Mouse (Mus musculus): ENCODE data around the gene Ube2q1. TPM values are rescaled to one million over a fixed set of nuclear protein-coding genes. Genes with fewer than 3 reads are reported as not detected.
"Not testable (repeated sequence)": the region's sequence is repeated elsewhere in the genome, so short reads cannot be mapped to it uniquely, and the experiment has no call there.

The Ube2q1 gene
- total RNA-seq, 2 experiments from 2014 or later, result 83.9 to 90.7 TPM

DNA sequence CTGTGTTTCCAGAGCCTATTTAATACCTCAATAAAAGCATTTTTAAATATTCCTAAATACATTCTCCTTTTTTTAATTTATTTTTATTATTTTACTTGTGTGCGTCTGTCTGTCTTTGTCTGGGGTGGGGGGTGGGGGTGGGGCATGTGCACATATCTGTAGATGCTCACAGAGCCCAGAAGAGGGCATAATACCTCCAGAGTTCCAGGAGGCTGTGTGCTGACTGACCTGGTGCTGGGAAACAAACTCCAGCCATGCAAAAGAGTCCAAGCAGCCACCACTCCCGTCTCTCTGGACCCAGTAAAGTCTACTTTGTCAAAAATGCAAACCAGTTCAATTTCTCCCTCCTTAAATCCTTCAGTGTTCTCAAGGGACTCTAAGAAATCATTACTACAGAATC is 21.2 kb downstream of the Ube2q1 start:
- TF ChIP-seq CTCF (IDR thresholded peaks at IDR 0.05), result no peak; the same call in 1 of the 2 replicates
- Histone ChIP-seq H3K27ac (no peak overlapping the region), H3K4me3 (no peak overlapping the region)
- intact Hi-C loops (cut with DNase I), result no loop called here
- no peak for DNase-seq (ENCODE audit: extremely low spot score in 1 of 2, low spot score in 2 of 2)

GRCm38 (mm10) chr3:89795746-89796145 is 22.3 kb downstream of the Ube2q1 start:
- Histone ChIP-seq H3K4me3 (no peak overlapping the region), H3K27ac (no peak overlapping the region)
- TF ChIP-seq CTCF (IDR thresholded peaks at IDR 0.05), result no peak; the same call in 1 of the 2 replicates
- intact Hi-C loops (cut with DNase I), result no loop called here
- no peak for DNase-seq (ENCODE audit: extremely low spot score in 1 of 2, low spot score in 2 of 2)

GRCm38 (mm10) chr3:89796358-89796757 is 22.9 kb downstream of the Ube2q1 start:
- TF ChIP-seq CTCF (IDR thresholded peaks at IDR 0.05), result no peak
- Histone ChIP-seq H3K27ac (no peak overlapping the region), H3K4me3 (no peak overlapping the region)
- no peak for DNase-seq (ENCODE audit: extremely low spot score in 1 of 2, low spot score in 2 of 2)
- intact Hi-C loops (cut with DNase I), result no loop called here

DNA sequence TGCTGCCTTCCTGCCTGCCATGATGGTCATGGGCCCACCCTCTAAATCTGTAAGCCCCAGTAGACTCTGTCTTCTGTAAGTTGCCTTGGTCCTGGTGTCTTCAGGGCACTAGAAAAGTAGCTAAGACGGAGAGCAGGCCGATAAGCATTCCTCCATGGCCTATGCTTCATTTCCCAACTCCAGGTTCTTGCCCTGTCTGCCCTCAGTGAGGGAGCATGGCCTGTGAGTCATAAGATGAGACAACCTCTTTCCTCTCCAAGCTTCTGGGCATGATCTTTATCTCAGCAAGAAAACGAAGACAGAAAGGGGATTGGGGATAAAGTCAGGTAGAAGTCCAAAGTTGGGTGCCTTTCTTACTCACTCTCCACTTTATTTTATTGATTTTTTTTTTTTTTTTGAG is 25.1 kb downstream of the Ube2q1 start:
- no peak overlapping the region for H3K4me3 ChIP-seq
- intact Hi-C loops (cut with DNase I), result no loop called here
- TF ChIP-seq CTCF (IDR thresholded peaks at IDR 0.05), result no peak
- DNase-seq (ENCODE audit: extremely low spot score in 1 of 2, low spot score in 2 of 2), result no peak
- no peak overlapping the region for H3K27ac ChIP-seq

DNA sequence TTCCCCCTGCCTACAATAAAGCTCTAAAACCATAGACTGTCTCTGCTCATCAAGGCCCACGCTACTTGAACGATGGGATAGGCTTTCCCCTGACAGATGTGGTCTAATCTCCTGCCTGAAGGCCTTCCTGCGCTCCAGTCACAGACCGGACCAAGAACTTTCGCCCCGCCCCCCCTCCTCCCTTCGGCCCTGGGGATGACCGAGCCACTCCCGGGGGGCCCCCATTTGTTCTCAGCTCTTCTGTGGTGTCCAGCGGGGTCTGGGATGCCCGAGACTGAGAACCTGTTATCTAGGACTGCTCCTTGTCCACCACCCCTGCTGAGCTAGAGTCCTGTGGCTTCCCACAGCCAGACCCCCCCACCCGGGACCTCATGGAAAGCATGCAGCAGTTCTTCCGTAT is 26.1 kb downstream of the Ube2q1 start:
- Histone ChIP-seq H3K4me3 (no peak overlapping the region), H3K27ac (no peak overlapping the region)
- TF ChIP-seq CTCF (IDR thresholded peaks at IDR 0.05), result no peak
- no peak for DNase-seq (ENCODE audit: extremely low spot score in 1 of 2, low spot score in 2 of 2)
- intact Hi-C loops (cut with DNase I), result no loop called here

DNA sequence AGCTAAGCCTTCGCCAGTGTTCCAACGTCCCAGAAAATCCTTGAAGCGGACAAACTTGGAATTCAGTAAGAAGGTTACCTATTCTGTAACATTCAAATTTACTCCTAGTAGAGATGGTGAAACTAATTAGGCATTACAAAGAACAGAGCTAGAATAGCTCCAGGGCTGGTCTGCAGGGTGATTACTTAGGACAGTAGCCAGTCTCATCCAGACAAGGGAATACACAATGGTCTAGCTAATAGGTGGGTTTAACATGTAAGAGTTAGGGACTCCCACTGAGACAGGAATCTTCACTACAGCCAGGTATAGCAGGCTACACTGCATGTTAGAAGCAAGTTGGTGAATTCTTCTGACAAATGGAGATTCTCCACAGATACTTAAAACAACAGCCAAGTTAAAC is 26.7 kb downstream of the Ube2q1 start:
- DNase-seq (ENCODE audit: extremely low spot score in 1 of 2, low spot score in 2 of 2); H3K27ac ChIP-seq; intact Hi-C loops (cut with DNase I); H3K4me3 ChIP-seq: not testable (repeated sequence)

GRCm38 (mm10) chr3:89800774-89801506 is 27.5 kb downstream of the Ube2q1 start:
- DNase-seq (ENCODE audit: extremely low spot score in 1 of 2, low spot score in 2 of 2), result no peak
- H3K27ac ChIP-seq, result no peak overlapping the region
- TF ChIP-seq CTCF (IDR thresholded peaks at IDR 0.05), result no peak
- intact Hi-C loops (cut with DNase I), result no loop called here
- H3K4me3 ChIP-seq, result no peak overlapping the region

- no peak overlapping the region for H3K27ac ChIP-seq
- no peak for DNase-seq (ENCODE audit: extremely low spot score in 1 of 2, low spot score in 2 of 2)
- no peak overlapping the region for H3K4me3 ChIP-seq
- TF ChIP-seq CTCF (IDR thresholded peaks at IDR 0.05), result no peak
- intact Hi-C loops (cut with DNase I), result no loop called here
Measured at GRCm38 (mm10) chr3:89801507-89801847, 28.1 kb downstream of the Ube2q1 start.

DNA sequence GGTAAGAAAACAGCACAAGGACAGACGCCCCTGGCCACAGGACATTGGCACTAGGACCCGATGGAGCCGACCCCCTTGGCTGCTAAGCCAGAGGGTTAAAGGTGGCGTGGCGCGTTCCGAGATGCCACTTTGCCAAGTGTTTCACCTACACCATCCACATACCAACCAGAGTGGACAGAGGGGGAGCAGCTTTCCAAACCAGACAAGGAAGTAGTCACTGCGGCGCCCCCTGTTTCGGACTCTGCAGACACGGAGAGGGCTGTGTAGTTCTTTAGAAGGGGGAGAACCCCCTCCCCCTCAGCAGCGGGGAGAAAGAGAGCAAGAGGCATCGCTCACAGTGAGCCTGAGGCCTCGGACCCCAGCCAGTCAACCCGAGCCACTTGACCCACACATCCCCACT is 29.5 kb downstream of the Ube2q1 start:
- Histone ChIP-seq H3K4me3 (no peak overlapping the region), H3K27ac (no peak overlapping the region)
- no peak for TF ChIP-seq CTCF (IDR thresholded peaks at IDR 0.05)
- intact Hi-C loops (cut with DNase I), result no loop called here
- no peak for DNase-seq (ENCODE audit: extremely low spot score in 1 of 2, low spot score in 2 of 2)

- no peak for TF ChIP-seq CTCF (IDR thresholded peaks at IDR 0.05)
- intact Hi-C loops (cut with DNase I), result no loop called here
- H3K27ac ChIP-seq, result no peak overlapping the region
- H3K4me3 ChIP-seq, result no peak overlapping the region
- DNase-seq (ENCODE audit: extremely low spot score in 1 of 2, low spot score in 2 of 2), result no peak
Measured at GRCm38 (mm10) chr3:89805179-89805578, 31.8 kb downstream of the Ube2q1 start.

GRCm38 (mm10) chr3:89806751-89807150 is 33.3 kb downstream of the Ube2q1 start:
- DNase-seq (ENCODE audit: extremely low spot score in 1 of 2, low spot score in 2 of 2), result no peak
- no peak overlapping the region for H3K4me3 ChIP-seq
- TF ChIP-seq CTCF (IDR thresholded peaks at IDR 0.05), result peak; percentile 10
- H3K27ac ChIP-seq, result no peak overlapping the region
- intact Hi-C loops (cut with DNase I), result no loop called here

- DNase-seq (ENCODE audit: extremely low spot score in 1 of 2, low spot score in 2 of 2), result no peak
- Histone ChIP-seq H3K4me3 (no peak overlapping the region), H3K27ac (no peak overlapping the region)
- intact Hi-C loops (cut with DNase I), result no loop called here
- no peak for TF ChIP-seq CTCF (IDR thresholded peaks at IDR 0.05)
Measured at GRCm38 (mm10) chr3:89807171-89807570, 33.8 kb downstream of the Ube2q1 start.

DNA sequence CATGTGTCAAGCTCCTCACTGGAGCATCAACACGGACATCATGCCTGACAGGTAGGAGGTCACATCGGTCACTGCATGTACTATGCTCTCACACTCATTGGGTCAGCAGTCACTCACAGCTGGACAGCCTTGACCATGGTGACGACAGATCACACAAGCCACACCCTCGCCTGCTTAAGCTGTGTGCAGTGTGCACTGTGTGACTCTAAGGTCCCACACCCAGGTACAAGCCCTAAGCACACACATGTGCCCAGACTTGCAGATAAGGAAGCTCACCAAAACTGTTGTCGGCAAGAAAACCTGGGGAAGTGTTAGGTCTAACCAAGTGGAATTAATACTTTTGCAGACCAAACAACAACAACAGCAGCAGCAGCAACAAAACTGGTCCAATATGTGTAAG is 34.5 kb downstream of the Ube2q1 start:
- no peak for DNase-seq (ENCODE audit: extremely low spot score in 1 of 2, low spot score in 2 of 2)
- intact Hi-C loops (cut with DNase I), result no loop called here
- Histone ChIP-seq H3K4me3 (no peak overlapping the region), H3K27ac (no peak overlapping the region)
- no peak for TF ChIP-seq CTCF (IDR thresholded peaks at IDR 0.05)

Measured in left cerebral cortex, adult 2 months (tissue).